Mouse (Mus musculus): Measurements from ENCODE around the gene Wnt5b. TPM values are rescaled to one million over a fixed set of nuclear protein-coding genes. Genes with fewer than 3 reads are reported as not detected.

Wnt5b gene
- polyA plus RNA-seq, 1 experiment = 0.04 TPM

DNA sequence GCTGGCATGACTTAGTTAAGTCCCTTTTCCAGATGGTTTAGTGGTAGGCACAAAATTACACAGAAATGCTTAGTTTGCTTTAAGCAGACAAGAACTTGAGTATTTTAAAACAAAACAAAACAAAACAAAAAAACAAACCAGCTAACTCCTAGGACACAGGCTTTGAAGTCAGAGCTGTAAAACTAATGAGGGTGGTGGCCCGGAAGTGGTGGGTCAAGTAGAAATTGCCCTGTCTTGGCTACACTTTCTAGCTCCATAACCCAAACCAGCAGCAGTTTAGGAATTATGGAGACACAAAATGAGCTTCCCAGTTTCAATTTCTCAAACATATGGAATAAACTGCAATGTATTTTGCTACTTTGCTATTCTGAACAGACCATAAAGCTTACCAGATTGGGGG, 39.9 kb upstream of the Wnt5b start:
- TF ChIP-seq TCF3 (IDR thresholded peaks at IDR 0.05; ENCODE audit: insufficient read length, low read depth) = no peak
- Histone ChIP-seq H3K36me3 (ENCODE audit: control insufficient read depth, insufficient read depth) (no peaks in the 10 kb centered on the region), H3K4me3 (no peak overlapping the region), H3ac (ENCODE audit: control insufficient read depth, insufficient read length) (no peak overlapping the region), H3K79me2 (ENCODE audit: control insufficient read depth, insufficient read depth) (no peaks in the 10 kb centered on the region), H3K4me2 (ENCODE audit: low read depth) (no peak overlapping the region), H3K27me3 (ENCODE audit: control insufficient read depth, insufficient read depth, insufficient read length) (no peaks in the 10 kb centered on the region)

DNA sequence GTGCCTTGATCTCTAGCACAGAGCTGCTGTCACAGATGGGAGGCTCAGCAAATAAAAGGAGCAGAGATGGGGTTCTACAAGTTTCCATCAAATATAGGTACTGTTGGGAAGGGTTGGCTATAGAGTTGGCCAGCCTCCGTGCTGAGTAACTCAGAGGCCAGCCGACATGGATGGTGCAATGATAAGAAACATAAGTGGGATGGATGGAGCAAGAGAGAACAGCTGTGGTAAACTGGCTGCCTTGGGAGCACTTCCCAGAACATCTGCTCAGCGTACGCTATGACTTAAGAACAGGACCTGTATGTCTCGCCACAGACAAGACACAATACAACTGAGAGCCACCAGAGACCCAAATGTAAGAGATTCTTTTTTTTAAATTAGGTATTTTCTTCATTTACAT, 39.0 kb upstream of the Wnt5b start:
- TF ChIP-seq MYOG (IDR thresholded peaks at IDR 0.05; ENCODE audit: control insufficient read depth in 1 of 3, insufficient read depth in 1 of 3, insufficient read length in 2 of 3, low read depth in 2 of 3) (no peak), CEBPB (IDR thresholded peaks at IDR 0.05; ENCODE audit: insufficient read depth, poor library complexity, severe bottlenecking) (peak; percentile 69; the same call in 1 of the 2 replicates), REST (IDR thresholded peaks at IDR 0.05; ENCODE audit: insufficient read depth, insufficient read length) (no peak)
- Histone ChIP-seq H3K27me3 (ENCODE audit: control insufficient read depth, insufficient read depth, insufficient read length) (no peaks in the 10 kb centered on the region), H3K4me3 (no peak overlapping the region), H3K4me2 (ENCODE audit: low read depth) (no peak overlapping the region), H3K36me3 (ENCODE audit: control insufficient read depth, insufficient read depth) (no peaks in the 10 kb centered on the region), H3K79me2 (ENCODE audit: control insufficient read depth, insufficient read depth) (no peaks in the 10 kb centered on the region), H3ac (ENCODE audit: control insufficient read depth, insufficient read length) (no peak overlapping the region)

GRCm38 (mm10) chr6:119576706-119577105, 32.6 kb upstream of the Wnt5b start:
- Histone ChIP-seq H3K4me2 (ENCODE audit: low read depth) (no peak overlapping the region), H3ac (ENCODE audit: control insufficient read depth, insufficient read length) (no peak overlapping the region), H3K79me2 (ENCODE audit: control insufficient read depth, insufficient read depth) (no peaks in the 10 kb centered on the region), H3K4me3 (no peak overlapping the region), H3K27me3 (ENCODE audit: control insufficient read depth, insufficient read depth, insufficient read length) (no peaks in the 10 kb centered on the region), H3K36me3 (ENCODE audit: control insufficient read depth, insufficient read depth) (peaks cover 4% of the 10 kb centered on the region)
- TF ChIP-seq MYOG (IDR thresholded peaks at IDR 0.05; ENCODE audit: control insufficient read depth in 1 of 3, insufficient read depth in 1 of 3, insufficient read length in 2 of 3, low read depth in 2 of 3) (no peak), POLR2A (IDR thresholded peaks at IDR 0.05; ENCODE audit: insufficient read length, low read depth) (no peak), MAX (IDR thresholded peaks at IDR 0.05; ENCODE audit: low read depth) (no peak), POLR2AphosphoS2 (IDR thresholded peaks at IDR 0.05; ENCODE audit: insufficient read length, low read depth) (no peak), SRF (IDR thresholded peaks at IDR 0.05; ENCODE audit: control insufficient read depth, insufficient read length, low read depth) (no peak), TCF12 (IDR thresholded peaks at IDR 0.05; ENCODE audit: insufficient read depth, poor library complexity, severe bottlenecking) (no peak), E2F4 (IDR thresholded peaks at IDR 0.05; ENCODE audit: insufficient read depth) (no peak), USF1 (IDR thresholded peaks at IDR 0.05; ENCODE audit: low read depth) (no peak), TCF3 (IDR thresholded peaks at IDR 0.05; ENCODE audit: insufficient read length, low read depth) (no peak), MYOD1 (IDR thresholded peaks at IDR 0.05; ENCODE audit: control insufficient read depth in 1 of 3, insufficient read length in 2 of 3, low read depth in 2 of 3) (no peak), CEBPB (IDR thresholded peaks at IDR 0.05; ENCODE audit: insufficient read depth, poor library complexity, severe bottlenecking) (no peak), REST (IDR thresholded peaks at IDR 0.05; ENCODE audit: insufficient read depth, insufficient read length) (no peak)

GRCm38 (mm10) chr6:119575331-119575730, 31.2 kb upstream of the Wnt5b start:
- Histone ChIP-seq H3ac (ENCODE audit: control insufficient read depth, insufficient read length) (no peak overlapping the region), H3K4me2 (ENCODE audit: low read depth) (no peak overlapping the region), H3K4me3 (no peak overlapping the region), H3K79me2 (ENCODE audit: control insufficient read depth, insufficient read depth) (no peaks in the 10 kb centered on the region), H3K36me3 (ENCODE audit: control insufficient read depth, insufficient read depth) (peaks cover 4% of the 10 kb centered on the region), H3K27me3 (ENCODE audit: control insufficient read depth, insufficient read depth, insufficient read length) (no peaks in the 10 kb centered on the region)
- TF ChIP-seq POLR2AphosphoS2 (IDR thresholded peaks at IDR 0.05; ENCODE audit: insufficient read length, low read depth) (no peak), TCF12 (IDR thresholded peaks at IDR 0.05; ENCODE audit: insufficient read depth, poor library complexity, severe bottlenecking) (no peak), SRF (IDR thresholded peaks at IDR 0.05; ENCODE audit: control insufficient read depth, insufficient read length, low read depth) (no peak), CEBPB (IDR thresholded peaks at IDR 0.05; ENCODE audit: insufficient read depth, poor library complexity, severe bottlenecking) (no peak), MYOD1 (IDR thresholded peaks at IDR 0.05; ENCODE audit: control insufficient read depth in 1 of 3, insufficient read length in 2 of 3, low read depth in 2 of 3) (no peak)

- Histone ChIP-seq H3K27me3 (ENCODE audit: control insufficient read depth, insufficient read depth, insufficient read length) (no peaks in the 10 kb centered on the region), H3K4me2 (ENCODE audit: low read depth) (no peak overlapping the region), H3K36me3 (ENCODE audit: control insufficient read depth, insufficient read depth) (peaks cover 4% of the 10 kb centered on the region), H3K4me3 (no peak overlapping the region), H3K79me2 (ENCODE audit: control insufficient read depth, insufficient read depth) (no peaks in the 10 kb centered on the region), H3ac (ENCODE audit: control insufficient read depth, insufficient read length) (no peak overlapping the region)
- TF ChIP-seq MAX (IDR thresholded peaks at IDR 0.05; ENCODE audit: low read depth) = no peak
- TF ChIP-seq CEBPB (IDR thresholded peaks at IDR 0.05; ENCODE audit: insufficient read depth, poor library complexity, severe bottlenecking) = no peak
- TF ChIP-seq SRF (IDR thresholded peaks at IDR 0.05; ENCODE audit: control insufficient read depth, insufficient read length, low read depth) = no peak
- TF ChIP-seq MYOG (IDR thresholded peaks at IDR 0.05; ENCODE audit: control insufficient read depth in 1 of 3, insufficient read depth in 1 of 3, insufficient read length in 2 of 3, low read depth in 2 of 3) = no peak
- TF ChIP-seq USF1 (IDR thresholded peaks at IDR 0.05; ENCODE audit: low read depth) = no peak
- TF ChIP-seq REST (IDR thresholded peaks at IDR 0.05; ENCODE audit: insufficient read depth, insufficient read length) = no peak
- no peak for TF ChIP-seq POLR2A (IDR thresholded peaks at IDR 0.05; ENCODE audit: insufficient read length, low read depth)
- TF ChIP-seq TCF12 (IDR thresholded peaks at IDR 0.05; ENCODE audit: insufficient read depth, poor library complexity, severe bottlenecking) = no peak
- TF ChIP-seq E2F4 (IDR thresholded peaks at IDR 0.05; ENCODE audit: insufficient read depth) = no peak
These were observed 28.1 kb upstream of the Wnt5b start for GRCm38 (mm10) chr6:119572296-119572695.

Data from myocyte (in vitro differentiated cells).